Mouse (Mus musculus) heart, adult 8-10 months (tissue): ENCODE results near the gene Creld2. TPM values are rescaled to one million over a fixed set of nuclear protein-coding genes. Genes with fewer than 3 reads are reported as not detected.

ENCODE experiments used
- DNase-seq: peaks from one replicate; pipeline ENCODE4 v3.0.0; 2022; ENCODE audit warnings: low spot score
- total RNA-seq, 4 experiments: library from RNA; stranded (reverse); gene quantifications; 2 replicates each; pipeline ENCODE4 v1.2.4; 2022

Gene Creld2
- total RNA-seq, 4 experiments from 2014 or later: 17.2 to 28.0 (median 21.1) TPM

GRCm38 (mm10) chr15:88828800-88829705 lies 9.6 kb downstream of the Creld2 start:
- DNase-seq: peak; percentile 91

- DNase-seq: no peak
These were observed 10.5 kb downstream of the Creld2 start for GRCm38 (mm10) chr15:88829791-88830440.

- DNase-seq: no peak
These were observed 11.2 kb downstream of the Creld2 start for GRCm38 (mm10) chr15:88830696-88831095.

GRCm38 (mm10) chr15:88831482-88831881 lies 12.0 kb downstream of the Creld2 start:
- DNase-seq: peak; percentile 78

- no peak for DNase-seq
These were observed 13.1 kb downstream of the Creld2 start for GRCm38 (mm10) chr15:88832536-88832935.

GRCm38 (mm10) chr15:88836031-88836430 lies 16.6 kb downstream of the Creld2 start:
- DNase-seq: no peak

GRCm38 (mm10) chr15:88836571-88836970 lies 17.1 kb downstream of the Creld2 start:
- DNase-seq: no peak

- peak; percentile 81 for DNase-seq
These were observed 17.9 kb downstream of the Creld2 start for GRCm38 (mm10) chr15:88837199-88837932.

- DNase-seq: peak; percentile 67
These were observed 18.5 kb downstream of the Creld2 start for GRCm38 (mm10) chr15:88837977-88838376.

GRCm38 (mm10) chr15:88839271-88839670 lies 19.8 kb downstream of the Creld2 start:
- DNase-seq: peak; percentile 83

GRCm38 (mm10) chr15:88840126-88840525 lies 20.7 kb downstream of the Creld2 start:
- peak; percentile 84 for DNase-seq

- DNase-seq: no peak
These were observed 21.7 kb downstream of the Creld2 start for GRCm38 (mm10) chr15:88841160-88841559.

- DNase-seq: no peak
These were observed 22.3 kb downstream of the Creld2 start for GRCm38 (mm10) chr15:88841580-88842299.

- no peak for DNase-seq
These were observed 22.8 kb downstream of the Creld2 start for GRCm38 (mm10) chr15:88842300-88842673.

GRCm38 (mm10) chr15:88843486-88844097 lies 24.1 kb downstream of the Creld2 start:
- DNase-seq: no peak

GRCm38 (mm10) chr15:88844966-88845365 lies 25.5 kb downstream of the Creld2 start:
- no peak for DNase-seq

GRCm38 (mm10) chr15:88848661-88849060 lies 29.2 kb downstream of the Creld2 start:
- no peak for DNase-seq

- DNase-seq: no peak
These were observed 30.2 kb downstream of the Creld2 start for GRCm38 (mm10) chr15:88849621-88850020.

- DNase-seq: peak; percentile 97
These were observed 30.8 kb downstream of the Creld2 start for GRCm38 (mm10) chr15:88850146-88850826.

- no peak for DNase-seq
These were observed 31.6 kb downstream of the Creld2 start for GRCm38 (mm10) chr15:88851076-88851475.
